Mouse (Mus musculus) lung, postnatal 0 days (tissue): ENCODE results near the gene Slc39a8.

Experiments used
- CTCF ChIP-seq: IDR thresholded peaks from 2 replicates; pipeline ENCODE4 v1.5.1; 2016; ENCODE audit warnings: antibody characterized with exemption, mild to moderate bottlenecking
- EP300 ChIP-seq: IDR thresholded peaks from 2 replicates; pipeline ENCODE4 v1.6.1; 2016; ENCODE audit warnings: antibody characterized with exemption, mild to moderate bottlenecking, control low read depth

GRCm38 (mm10) chr3:135869041-135869440 lies 44.0 kb downstream of the Slc39a8 start:
- no peak for TF ChIP-seq CTCF
- TF ChIP-seq EP300, result no peak
